Mouse (Mus musculus) frontal cortex, adult 2 months (tissue): Measurements from ENCODE around the gene E430018J23Rik. TPM values are rescaled to one million over a fixed set of nuclear protein-coding genes. Genes with fewer than 3 reads are reported as not detected.
"Not testable (repeated sequence)": the region's sequence is repeated elsewhere in the genome, so short reads cannot be mapped to it uniquely, and the experiment has no call there.

Source experiments
- DNase-seq, 2 experiments: peaks; one replicate each; pipeline ENCODE4 v3.0.0; 2022; ENCODE audit warnings: low spot score in 1 of 2; ENCODE audit errors: extremely low spot score in 1 of 2
- polyA plus RNA-seq: library from polyadenylated mRNA; depleted of rRNA; stranded (reverse); fragments of >200 nt; gene quantifications from 2 replicates; pipeline ENCODE4 v1.2.3, GENCODE M21; 2012; rRNA removed

The E430018J23Rik gene
- polyA plus RNA-seq, result 5.1 and 5.9 TPM in 2 replicates

GRCm38 (mm10) chr7:127393157-127393943, at the start of gene E430018J23Rik:
TSS of gene E430018J23Rik (minus strand) at chr7:127393629.
- DNase-seq, result peak; percentile 97 to 99

GRCm38 (mm10) chr7:127437724-127438123, 44.3 kb upstream of the E430018J23Rik start:
- DNase-seq, result no peak

- DNase-seq, result no peak
Observed at GRCm38 (mm10) chr7:127435206-127435605, 41.8 kb upstream of the E430018J23Rik start.

- no peak for DNase-seq
Observed at GRCm38 (mm10) chr7:127426354-127426753, 32.9 kb upstream of the E430018J23Rik start.

GRCm38 (mm10) chr7:127425911-127426310, 32.5 kb upstream of the E430018J23Rik start:
- DNase-seq, result no peak

GRCm38 (mm10) chr7:127425291-127425690, 31.9 kb upstream of the E430018J23Rik start:
- no peak for DNase-seq

- DNase-seq, result peak; percentile 16 to 68
Observed at GRCm38 (mm10) chr7:127422247-127422646, 28.8 kb upstream of the E430018J23Rik start.

- DNase-seq, result peak; percentile 65 to 94
Observed at GRCm38 (mm10) chr7:127421388-127422191, 28.2 kb upstream of the E430018J23Rik start, which contains the start of gene Zfp688. TSS of gene Zfp688 (minus strand) at chr7:127422068.

- DNase-seq, result no peak
Observed at GRCm38 (mm10) chr7:127411418-127411817, 18.0 kb upstream of the E430018J23Rik start.

GRCm38 (mm10) chr7:127406002-127406987, 12.9 kb upstream of the E430018J23Rik start, which contains the start of gene Zfp764:
TSS of gene Zfp764 (minus strand) at chr7:127406822.
- peak; percentile 67 to 92 for DNase-seq

GRCm38 (mm10) chr7:127404101-127404500, 10.7 kb upstream of the E430018J23Rik start:
- not testable (repeated sequence) for DNase-seq

GRCm38 (mm10) chr7:127402980-127403379, 9.6 kb upstream of the E430018J23Rik start:
- no peak for DNase-seq

- DNase-seq, result no peak
Observed at GRCm38 (mm10) chr7:127400355-127400754, 6.9 kb upstream of the E430018J23Rik start.

GRCm38 (mm10) chr7:127393944-127394333, 510 bp upstream of the E430018J23Rik start:
- DNase-seq, result no peak

GRCm38 (mm10) chr7:127392251-127392824, 1.1 kb downstream of the E430018J23Rik start:
- no peak for DNase-seq

GRCm38 (mm10) chr7:127391538-127391937, 1.9 kb downstream of the E430018J23Rik start:
- DNase-seq, result no peak

GRCm38 (mm10) chr7:127390306-127390705, 3.1 kb downstream of the E430018J23Rik start:
- no peak for DNase-seq

- DNase-seq, result not testable (repeated sequence)
Observed at GRCm38 (mm10) chr7:127388201-127388600, 5.2 kb downstream of the E430018J23Rik start.

- DNase-seq, result peak; percentile 89 to 97
Observed at GRCm38 (mm10) chr7:127386641-127387392, 6.6 kb downstream of the E430018J23Rik start, which contains the start of gene 9130019O22Rik. TSS of gene 9130019O22Rik (minus strand) at chr7:127387166.
